Mouse (Mus musculus) kidney, adult 18-20 months (tissue): ENCODE results near the gene Hpse2.
A peak's percentile ranks its signal among the peaks of the same experiment; 100 is the strongest.
"Not testable (repeated sequence)": the region's sequence is repeated elsewhere in the genome, so short reads cannot be mapped to it uniquely, and the experiment has no call there.

Experiments used
- DNase-seq: peaks from one replicate; pipeline ENCODE4 v3.0.0; 2021

Hpse2 gene

DNA sequence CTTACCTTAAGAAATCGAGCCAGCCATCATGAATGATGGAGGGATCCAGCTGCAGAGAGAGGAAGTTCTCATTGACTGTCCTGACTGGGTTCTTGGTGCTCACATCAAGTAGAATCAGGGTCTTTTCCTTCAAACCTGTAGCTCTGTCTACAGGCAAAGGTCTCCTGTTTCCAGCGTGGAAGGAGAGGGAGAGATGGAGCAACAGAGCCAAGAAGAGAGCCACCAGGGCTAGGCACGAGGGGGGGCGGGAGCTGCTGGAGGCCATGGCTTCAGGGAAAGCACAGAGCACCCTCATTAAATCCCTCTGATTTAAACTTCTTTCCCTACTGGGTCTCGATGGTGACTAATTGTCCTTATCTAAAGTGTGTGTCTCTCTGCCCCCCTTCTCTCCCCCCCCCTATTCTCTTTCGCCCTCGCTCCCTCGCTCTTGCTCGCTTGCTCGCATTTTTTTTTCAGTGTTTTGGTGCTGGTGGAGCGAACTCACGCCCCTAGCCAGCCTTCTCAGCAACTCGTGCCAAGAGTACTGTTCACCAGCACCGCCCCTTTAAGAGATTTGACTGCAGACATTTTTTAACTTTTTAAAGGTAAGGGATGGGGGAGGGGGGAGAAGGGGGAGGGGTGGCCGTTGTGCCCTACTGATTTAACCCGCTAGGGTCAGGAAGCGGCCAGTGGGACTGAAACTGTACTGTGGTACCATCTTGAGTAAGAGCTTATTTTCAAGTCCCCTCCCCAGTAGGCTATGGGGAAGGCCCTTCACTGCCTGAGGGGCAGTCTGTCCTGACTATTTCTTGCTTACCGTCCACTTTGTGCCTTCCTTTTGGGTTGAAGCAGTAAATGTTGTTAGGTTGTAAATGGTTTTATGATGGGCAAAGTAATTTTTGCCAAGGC lies at the start of gene Hpse2:
TSS of gene Hpse2 (minus strand) at position 339 of the 888 bp plus-strand sequence.
- no peak for DNase-seq

GRCm38 (mm10) chr19:43427446-43428224 lies 39.5 kb upstream of the Hpse2 start:
- DNase-seq = no peak

- no peak for DNase-seq
These were observed 35.9 kb upstream of the Hpse2 start for GRCm38 (mm10) chr19:43424082-43424481.

DNA sequence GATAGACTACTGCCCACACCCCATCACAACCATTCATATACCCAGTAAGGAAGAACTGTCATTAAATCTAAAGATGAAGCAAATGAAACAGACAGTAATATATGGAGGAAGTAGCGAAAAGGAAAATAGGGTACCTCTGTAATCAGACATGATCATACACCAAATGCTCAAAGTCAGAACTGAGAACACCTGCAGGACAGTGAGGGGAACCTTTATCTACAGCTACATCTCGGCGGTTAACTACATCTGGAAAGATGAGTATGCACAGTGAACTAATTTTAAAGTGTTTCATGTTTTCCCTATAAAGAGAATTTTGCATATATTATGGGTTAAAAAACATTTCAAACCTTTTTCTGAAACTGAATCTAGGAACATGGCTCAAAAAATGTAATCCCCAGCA lies 32.4 kb upstream of the Hpse2 start:
- no peak for DNase-seq

- DNase-seq = no peak
These were observed 27.4 kb upstream of the Hpse2 start for GRCm38 (mm10) chr19:43415565-43415964.

- DNase-seq = no peak
These were observed 19.0 kb upstream of the Hpse2 start for GRCm38 (mm10) chr19:43407181-43407580.

- DNase-seq = peak; percentile 7
These were observed 8.2 kb upstream of the Hpse2 start for GRCm38 (mm10) chr19:43396327-43396726.

DNA sequence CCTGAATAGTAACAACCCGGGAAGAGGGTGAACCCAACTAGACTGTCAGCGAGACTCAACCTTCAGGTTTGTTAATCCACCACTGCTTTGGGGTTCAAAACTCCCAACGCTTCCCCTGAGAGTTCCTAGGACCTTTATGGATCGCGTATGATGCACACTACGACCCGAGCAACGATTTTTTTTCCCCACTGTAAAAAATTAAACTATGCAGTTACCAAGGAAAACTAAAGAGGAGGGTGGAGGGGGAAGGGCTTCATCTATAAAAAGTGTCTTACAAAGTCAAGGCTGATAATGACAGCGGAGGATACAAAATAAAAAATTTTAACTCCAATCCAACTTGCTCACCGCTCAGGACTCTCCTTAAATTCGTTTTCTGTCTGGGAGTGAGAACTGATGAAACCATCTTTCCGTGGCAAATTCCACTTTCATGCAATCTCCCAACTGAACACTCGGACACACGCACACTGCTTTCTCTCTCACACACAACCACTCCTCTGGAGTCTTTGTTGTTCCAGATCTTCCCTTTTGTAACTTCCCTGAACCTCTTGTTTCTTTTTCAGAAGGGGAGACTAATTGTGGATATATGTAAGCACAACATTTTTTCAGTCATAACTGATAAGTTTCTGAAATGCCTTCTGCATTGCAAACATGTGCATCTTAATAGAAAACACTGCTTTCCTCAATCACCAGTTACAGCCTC lies 934 bp downstream of the Hpse2 start:
- no peak for DNase-seq

DNA sequence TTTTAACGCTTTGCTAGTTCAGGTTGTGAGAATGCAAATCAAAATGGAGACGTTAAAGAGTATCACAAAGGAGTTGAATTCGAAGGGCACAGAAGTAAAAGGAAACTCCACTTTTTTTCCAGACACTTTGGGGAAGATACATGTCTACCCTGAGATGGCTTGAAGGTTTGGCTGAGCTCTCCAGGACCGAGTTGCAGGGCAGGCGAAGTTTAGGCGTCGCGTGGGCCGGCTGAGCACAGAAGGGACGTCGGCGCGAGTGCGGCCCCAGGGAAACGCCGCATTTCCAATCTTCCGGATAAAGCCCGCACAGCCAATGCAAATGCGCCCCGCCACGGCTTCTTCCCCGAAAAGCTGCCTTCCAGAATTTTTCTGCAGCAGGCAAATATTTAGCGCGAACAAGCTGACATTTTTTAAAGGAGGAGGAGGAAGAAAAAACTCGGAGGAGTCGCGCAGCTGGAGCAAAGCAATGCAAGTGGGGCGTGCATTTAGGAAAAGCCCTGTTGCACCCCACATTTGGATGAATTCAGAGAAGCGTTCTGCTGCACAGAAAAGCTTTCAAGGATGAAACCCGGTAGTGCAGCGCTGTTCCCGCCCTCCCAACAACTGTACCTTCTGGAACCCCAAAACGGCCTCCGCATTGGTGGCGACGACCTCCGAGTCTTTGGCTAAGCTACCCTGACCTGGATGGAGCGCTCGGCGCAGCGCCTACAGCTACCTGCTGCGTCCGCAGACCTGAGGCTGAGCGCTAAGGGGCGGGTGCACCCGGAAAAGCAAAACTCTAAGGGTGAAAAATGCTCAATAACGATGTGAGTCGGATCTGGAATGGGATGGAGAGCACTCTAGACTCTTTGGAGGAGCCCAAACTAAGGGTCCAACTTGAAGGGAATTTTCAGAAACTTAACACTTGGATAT lies 1.9 kb downstream of the Hpse2 start:
- DNase-seq = no peak

GRCm38 (mm10) chr19:43385451-43385850 lies 2.7 kb downstream of the Hpse2 start:
- no peak for DNase-seq

- DNase-seq = peak; percentile 24
These were observed 3.1 kb downstream of the Hpse2 start for GRCm38 (mm10) chr19:43384978-43385431.

- no peak for DNase-seq
These were observed 3.7 kb downstream of the Hpse2 start for GRCm38 (mm10) chr19:43384346-43384977.

- DNase-seq = no peak
These were observed 29.3 kb downstream of the Hpse2 start for GRCm38 (mm10) chr19:43358830-43359229.

- DNase-seq = peak; percentile 20
These were observed 77.0 kb downstream of the Hpse2 start for GRCm38 (mm10) chr19:43311125-43311524.

DNA sequence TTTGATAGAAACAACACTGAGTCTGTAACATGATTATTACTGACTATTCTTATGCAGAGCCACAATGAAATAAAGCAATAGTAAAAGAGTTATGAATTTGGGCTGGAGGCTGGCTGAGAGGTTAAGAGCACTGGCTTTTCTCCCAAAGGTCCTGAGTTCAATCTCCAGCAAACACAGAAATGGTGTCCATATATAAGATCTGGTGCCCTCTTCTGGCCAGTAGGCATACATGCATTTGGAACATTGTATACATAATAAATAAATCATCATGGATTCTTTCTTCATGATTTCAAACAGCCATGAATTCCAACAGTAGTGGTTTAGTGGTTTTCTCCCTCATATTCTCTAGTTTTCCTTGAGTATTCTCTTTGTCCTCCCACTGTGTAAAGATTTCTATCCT lies 81.4 kb downstream of the Hpse2 start:
- DNase-seq = no peak

DNA sequence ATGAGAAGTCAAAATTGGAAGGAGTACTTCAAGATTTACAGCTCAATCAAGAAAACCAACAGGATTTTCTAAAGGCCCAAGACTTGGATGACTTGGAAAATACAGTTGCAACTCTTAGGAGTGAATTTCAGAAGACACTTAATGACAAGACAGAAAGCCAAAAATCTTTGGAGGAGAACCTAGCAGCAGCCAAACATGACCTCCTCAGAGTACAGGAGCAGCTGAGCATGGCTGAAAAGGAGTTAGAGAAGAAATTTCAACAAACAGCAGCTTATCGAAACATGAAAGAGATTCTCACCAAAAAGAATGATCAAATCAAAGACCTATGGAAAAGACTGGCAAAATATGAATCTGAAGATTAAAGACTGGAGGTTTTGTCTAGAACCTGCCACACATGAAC lies 106.8 kb downstream of the Hpse2 start:
- DNase-seq = not testable (repeated sequence)

- no peak for DNase-seq
These were observed 144.2 kb downstream of the Hpse2 start for GRCm38 (mm10) chr19:43243993-43244392.

DNA sequence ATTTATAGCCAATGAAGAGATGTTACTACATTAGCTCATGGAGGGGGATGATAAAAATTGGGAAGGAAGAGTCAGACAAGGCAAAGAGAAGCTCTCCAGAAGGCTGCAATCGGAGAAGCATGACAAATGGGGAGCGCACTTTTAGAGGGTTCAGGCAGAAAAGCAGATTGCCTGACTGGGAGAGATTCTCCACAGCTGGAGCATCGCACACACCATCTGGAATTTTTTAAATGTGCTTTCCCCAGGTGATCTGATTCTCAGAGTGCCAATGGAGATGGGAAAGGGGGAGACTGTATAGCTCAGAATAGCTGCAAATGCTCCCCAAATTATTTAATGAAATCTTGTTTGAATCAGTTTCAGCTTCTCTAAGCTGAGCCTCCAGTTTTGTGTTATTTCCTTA lies 156.4 kb downstream of the Hpse2 start:
- no peak for DNase-seq

GRCm38 (mm10) chr19:43193562-43193961 lies 194.6 kb downstream of the Hpse2 start:
- DNase-seq = no peak

DNA sequence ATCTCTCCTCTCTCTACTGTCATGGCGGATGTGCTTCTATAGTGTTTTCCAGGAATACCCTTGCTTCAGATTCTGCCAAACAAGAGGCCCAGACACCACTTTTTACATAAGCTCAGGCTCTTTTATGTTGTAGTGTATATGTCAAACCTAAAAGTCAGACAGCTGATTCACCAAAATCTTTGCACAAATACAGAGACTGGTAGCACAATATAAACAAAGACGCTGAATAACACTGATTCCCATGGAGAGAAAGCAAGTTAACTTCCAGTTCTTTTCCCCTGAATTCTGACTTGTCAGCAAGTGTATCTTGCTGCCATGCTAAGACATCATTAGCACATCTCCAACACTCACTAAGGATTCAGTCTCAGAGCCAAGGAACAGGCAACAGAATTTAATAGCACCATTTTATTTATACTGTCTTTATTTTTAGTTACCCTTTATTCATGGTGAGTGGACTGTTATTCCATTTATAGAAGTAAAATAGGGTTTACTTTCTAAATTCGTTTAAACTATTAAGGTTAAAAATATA lies 212.7 kb downstream of the Hpse2 start:
- DNase-seq = no peak

DNA sequence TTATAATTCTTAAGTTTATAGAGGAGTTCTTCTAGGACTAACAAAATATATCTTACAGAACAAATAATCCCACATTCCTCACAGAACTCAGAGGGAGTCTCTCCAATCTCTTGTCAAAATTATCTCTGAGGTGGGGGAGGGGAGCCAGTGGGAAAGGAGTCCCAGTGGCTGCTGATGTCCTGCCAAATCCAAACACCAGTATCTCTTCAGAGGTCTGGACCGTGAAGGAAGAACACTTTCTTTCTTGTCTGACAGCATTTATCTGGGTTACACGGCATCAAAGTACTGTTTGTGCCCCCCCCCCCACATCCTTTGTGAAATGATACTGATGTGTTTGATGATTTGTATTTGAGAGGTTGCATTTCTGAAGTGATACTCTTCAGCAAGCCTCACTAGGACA lies 213.3 kb downstream of the Hpse2 start:
- DNase-seq = no peak
